Mouse (Mus musculus): ENCODE results near the gene Pou2f1.

- TF ChIP-seq CTCF (IDR thresholded peaks at IDR 0.05; ENCODE audit: borderline replicate concordance, control insufficient read depth, extremely low read depth, insufficient read depth, low read length, poor library complexity): peak; percentile 93
- TF ChIP-seq POLR2A (IDR thresholded peaks at IDR 0.05; ENCODE audit: control insufficient read depth, extremely low read depth, insufficient read depth, low read length, poor library complexity): no peak
These were observed at the start of gene Pou2f1 for GRCm38 (mm10) chr1:166002520-166003155.

Data from thymus, adult 2 months (tissue).